Mouse (Mus musculus): ENCODE data around the gene Lpin3. TPM values are rescaled to one million over a fixed set of nuclear protein-coding genes. Genes with fewer than 3 reads are reported as not detected.

Lpin3 gene
- polyA plus RNA-seq, 2 experiments: 0.52 to 0.67 TPM

- 71% methylated on average over 8 of the region's 8 CpGs for WGBS (ENCODE audit: insufficient replicate concordance)
- DNase-seq (ENCODE audit: low read depth in 3 of 3, low spot score in 3 of 3): no peak
- Histone ChIP-seq H3K27me3 (ENCODE audit: control insufficient read depth, insufficient read depth, low read length) (peaks cover 16% of the 10 kb centered on the region), H3K9ac (replicated peaks) (no peak overlapping the region), H3K4me3 (ENCODE audit: insufficient read depth in 1 of 2, low read depth in 2 of 2, low read length in 2 of 2) (no peak overlapping the region), H3K36me3 (replicated peaks; ENCODE audit: control insufficient read depth, insufficient read depth, low read depth) (no peaks in the 10 kb centered on the region), H3K9me3 (ENCODE audit: control insufficient read depth, low read length) (no peaks in the 10 kb centered on the region), H3K4me1 (replicated peaks; ENCODE audit: control insufficient read depth in 2 of 2, insufficient read depth in 2 of 2, low read length in 1 of 2) (no peaks in the 10 kb centered on the region), H3K4me2 (ENCODE audit: low read depth) (no peak overlapping the region), H3K27ac (no peak overlapping the region)
- TF ChIP-seq CTCF (IDR thresholded peaks at IDR 0.05; ENCODE audit: low read depth) (no peak), EP300 (IDR thresholded peaks at IDR 0.05; ENCODE audit: low read depth) (no peak)
- ATAC-seq (ENCODE audit: insufficient read depth): no peak
Measured at GRCm38 (mm10) chr2:160916714-160917113, 36.2 kb downstream of the Lpin3 start.

DNA sequence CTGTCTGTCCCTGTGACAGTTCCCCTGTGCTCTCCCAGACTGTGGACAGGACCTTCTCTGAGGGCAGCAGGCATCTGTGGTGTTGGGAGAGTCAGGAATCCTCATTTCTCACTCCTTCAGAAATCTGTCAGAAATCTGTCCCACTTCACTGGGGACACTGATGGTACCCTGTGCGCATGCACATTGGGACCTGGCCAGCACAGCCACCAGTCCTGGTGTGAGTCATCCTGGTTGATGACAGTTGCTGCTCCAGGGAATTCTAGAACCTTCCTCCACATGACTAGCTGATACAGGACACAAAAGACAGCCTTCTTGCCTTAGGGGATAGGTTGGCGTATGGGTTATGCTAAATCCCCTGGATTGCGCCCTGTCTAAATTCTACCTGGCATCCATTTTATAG, 36.8 kb downstream of the Lpin3 start:
- H3K4me3 ChIP-seq (ENCODE audit: insufficient read depth in 1 of 2, low read depth in 2 of 2, low read length in 2 of 2): no peak overlapping the region
- H3K27ac ChIP-seq: no peak overlapping the region
- DNase-seq (ENCODE audit: low read depth in 3 of 3, low spot score in 3 of 3): no peak
- H3K9me3 ChIP-seq (ENCODE audit: control insufficient read depth, low read length): no peaks in the 10 kb centered on the region
- no peak overlapping the region for H3K4me2 ChIP-seq (ENCODE audit: low read depth)
- H3K4me1 ChIP-seq (replicated peaks; ENCODE audit: control insufficient read depth in 2 of 2, insufficient read depth in 2 of 2, low read length in 1 of 2): no peaks in the 10 kb centered on the region
- H3K36me3 ChIP-seq (replicated peaks; ENCODE audit: control insufficient read depth, insufficient read depth, low read depth): no peaks in the 10 kb centered on the region
- peaks cover 10% of the 10 kb centered on the region for H3K27me3 ChIP-seq (ENCODE audit: control insufficient read depth, insufficient read depth, low read length)
- 77% methylated on average over 3 of the region's 3 CpGs for WGBS (ENCODE audit: insufficient replicate concordance)
- H3K9ac ChIP-seq (replicated peaks): no peak overlapping the region
- no peak for ATAC-seq (ENCODE audit: insufficient read depth)
- TF ChIP-seq CTCF (IDR thresholded peaks at IDR 0.05; ENCODE audit: low read depth): no peak
- no peak for TF ChIP-seq EP300 (IDR thresholded peaks at IDR 0.05; ENCODE audit: low read depth)

GRCm38 (mm10) chr2:160918154-160918929, 37.9 kb downstream of the Lpin3 start:
- ATAC-seq (ENCODE audit: insufficient read depth): no peak
- no peak for TF ChIP-seq CTCF (IDR thresholded peaks at IDR 0.05; ENCODE audit: low read depth)
- no peak for TF ChIP-seq EP300 (IDR thresholded peaks at IDR 0.05; ENCODE audit: low read depth)
- H3K27me3 ChIP-seq (ENCODE audit: control insufficient read depth, insufficient read depth, low read length): no peaks in the 10 kb centered on the region; the same call in 1 of the 2 replicates
- H3K27ac ChIP-seq: no peak overlapping the region
- no peak overlapping the region for H3K4me2 ChIP-seq (ENCODE audit: low read depth)
- DNase-seq (ENCODE audit: low read depth in 3 of 3, low spot score in 3 of 3): no peak
- WGBS (ENCODE audit: insufficient replicate concordance): 57% methylated on average over 8 of the region's 8 CpGs
- no peak overlapping the region for H3K9ac ChIP-seq (replicated peaks)
- no peak overlapping the region for H3K4me3 ChIP-seq (ENCODE audit: insufficient read depth in 1 of 2, low read depth in 2 of 2, low read length in 2 of 2)
- no peaks in the 10 kb centered on the region for H3K4me1 ChIP-seq (replicated peaks; ENCODE audit: control insufficient read depth in 2 of 2, insufficient read depth in 2 of 2, low read length in 1 of 2)
- no peaks in the 10 kb centered on the region for H3K9me3 ChIP-seq (ENCODE audit: control insufficient read depth, low read length)
- no peaks in the 10 kb centered on the region for H3K36me3 ChIP-seq (replicated peaks; ENCODE audit: control insufficient read depth, insufficient read depth, low read depth)

DNA sequence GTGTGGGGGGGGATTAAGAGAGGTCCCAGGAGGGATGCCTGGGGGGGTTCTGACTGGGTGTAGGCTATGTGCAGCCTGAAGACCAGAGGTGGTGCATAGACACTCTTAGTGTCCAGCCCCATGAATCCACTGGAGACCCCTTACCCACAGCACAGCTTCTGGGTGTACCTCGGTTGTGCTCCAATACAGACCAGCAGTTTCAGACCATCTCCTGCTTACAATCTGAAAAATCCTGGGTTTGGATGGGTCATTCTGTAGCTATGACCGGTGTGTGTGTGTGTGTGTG, 38.4 kb downstream of the Lpin3 start:
- Histone ChIP-seq H3K4me1 (replicated peaks; ENCODE audit: control insufficient read depth in 2 of 2, insufficient read depth in 2 of 2, low read length in 1 of 2) (no peaks in the 10 kb centered on the region), H3K27me3 (ENCODE audit: control insufficient read depth, insufficient read depth, low read length) (no peaks in the 10 kb centered on the region; the same call in 1 of the 2 replicates), H3K4me3 (ENCODE audit: insufficient read depth in 1 of 2, low read depth in 2 of 2, low read length in 2 of 2) (no peak overlapping the region), H3K9me3 (ENCODE audit: control insufficient read depth, low read length) (no peaks in the 10 kb centered on the region), H3K36me3 (replicated peaks; ENCODE audit: control insufficient read depth, insufficient read depth, low read depth) (no peaks in the 10 kb centered on the region), H3K4me2 (ENCODE audit: low read depth) (no peak overlapping the region), H3K9ac (replicated peaks) (no peak overlapping the region), H3K27ac (no peak overlapping the region)
- DNase-seq (ENCODE audit: low read depth in 3 of 3, low spot score in 3 of 3): no peak
- 61% methylated on average over 2 of the region's 2 CpGs for WGBS (ENCODE audit: insufficient replicate concordance)
- ATAC-seq (ENCODE audit: insufficient read depth): no peak
- TF ChIP-seq EP300 (IDR thresholded peaks at IDR 0.05; ENCODE audit: low read depth): no peak
- TF ChIP-seq CTCF (IDR thresholded peaks at IDR 0.05; ENCODE audit: low read depth): no peak

GRCm38 (mm10) chr2:160921285-160921684, 40.8 kb downstream of the Lpin3 start:
- no peak overlapping the region for H3K4me3 ChIP-seq (ENCODE audit: insufficient read depth in 1 of 2, low read depth in 2 of 2, low read length in 2 of 2)
- H3K27ac ChIP-seq: no peak overlapping the region
- no peak overlapping the region for H3K4me2 ChIP-seq (ENCODE audit: low read depth)
- DNase-seq (ENCODE audit: low read depth in 3 of 3, low spot score in 3 of 3): no peak
- 62% methylated on average over 7 of the region's 7 CpGs for WGBS (ENCODE audit: insufficient replicate concordance)
- H3K9ac ChIP-seq (replicated peaks): no peak overlapping the region
- H3K27me3 ChIP-seq (ENCODE audit: control insufficient read depth, insufficient read depth, low read length): no peaks in the 10 kb centered on the region
- no peaks in the 10 kb centered on the region for H3K36me3 ChIP-seq (replicated peaks; ENCODE audit: control insufficient read depth, insufficient read depth, low read depth)
- no peaks in the 10 kb centered on the region for H3K9me3 ChIP-seq (ENCODE audit: control insufficient read depth, low read length)
- no peak for TF ChIP-seq EP300 (IDR thresholded peaks at IDR 0.05; ENCODE audit: low read depth)
- H3K4me1 ChIP-seq (replicated peaks; ENCODE audit: control insufficient read depth in 2 of 2, insufficient read depth in 2 of 2, low read length in 1 of 2): no peaks in the 10 kb centered on the region
- no peak for ATAC-seq (ENCODE audit: insufficient read depth)
